Mouse (Mus musculus): Measurements from ENCODE around the gene Hfe. TPM values are rescaled to one million over a fixed set of nuclear protein-coding genes. Genes with fewer than 3 reads are reported as not detected.
"Not testable (repeated sequence)": the region's sequence is repeated elsewhere in the genome, so short reads cannot be mapped to it uniquely, and the experiment has no call there.

The Hfe gene
- polyA plus RNA-seq (2012; rRNA removed), result 4.2 and 4.3 TPM in 2 replicates

- no peaks in the 10 kb centered on the region for H3K4me1 ChIP-seq (ENCODE audit: control insufficient read depth, insufficient read depth, low read length)
- TF ChIP-seq CTCF (IDR thresholded peaks at IDR 0.05; ENCODE audit: extremely low read depth, insufficient read depth, low read length) (no peak), POLR2A (IDR thresholded peaks at IDR 0.05; ENCODE audit: extremely low read depth, insufficient read depth, low read length) (no peak)
- no peak within 1 kb of the TSS for H3K27ac ChIP-seq (ENCODE audit: insufficient read depth, low read length)
- peak within 1 kb of the TSS; percentile 59 for H3K4me3 ChIP-seq (ENCODE audit: insufficient read depth, low read length)
Measured at GRCm38 (mm10) chr13:23710374-23711089, at the start of gene Hfe. TSS of gene Hfe (minus strand) at chr13:23710854.

DNA sequence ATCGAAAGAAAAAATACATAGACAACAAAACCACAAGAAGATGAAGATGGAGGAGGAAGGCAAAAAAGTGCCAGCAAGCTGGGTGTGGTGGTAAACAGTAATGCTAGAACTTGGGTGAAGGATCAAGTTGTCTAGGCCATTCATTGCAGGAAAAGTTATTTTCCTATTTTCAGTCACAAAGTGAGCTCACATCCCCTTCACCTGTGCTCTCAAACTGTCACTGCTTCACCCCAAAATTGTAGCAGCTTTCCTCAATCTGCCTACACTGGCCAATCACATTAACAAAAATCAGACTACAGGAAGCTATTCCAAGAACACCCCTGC is 49.2 kb upstream of the Hfe start:
- no peak overlapping the region for H3K27ac ChIP-seq (ENCODE audit: insufficient read depth, low read length)
- no peaks in the 10 kb centered on the region for H3K4me1 ChIP-seq (ENCODE audit: control insufficient read depth, insufficient read depth, low read length)
- TF ChIP-seq CTCF (IDR thresholded peaks at IDR 0.05; ENCODE audit: extremely low read depth, insufficient read depth, low read length), result no peak
- no peak for TF ChIP-seq POLR2A (IDR thresholded peaks at IDR 0.05; ENCODE audit: extremely low read depth, insufficient read depth, low read length)
- no peak overlapping the region for H3K4me3 ChIP-seq (ENCODE audit: insufficient read depth, low read length)

- TF ChIP-seq CTCF (IDR thresholded peaks at IDR 0.05; ENCODE audit: extremely low read depth, insufficient read depth, low read length) (no peak), POLR2A (IDR thresholded peaks at IDR 0.05; ENCODE audit: extremely low read depth, insufficient read depth, low read length) (no peak)
- no peak overlapping the region for H3K27ac ChIP-seq (ENCODE audit: insufficient read depth, low read length)
- H3K4me3 ChIP-seq (ENCODE audit: insufficient read depth, low read length), result no peak overlapping the region
- H3K4me1 ChIP-seq (ENCODE audit: control insufficient read depth, insufficient read depth, low read length), result no peaks in the 10 kb centered on the region
Measured at GRCm38 (mm10) chr13:23759251-23759771, 48.7 kb upstream of the Hfe start.

- H3K4me3 ChIP-seq (ENCODE audit: insufficient read depth, low read length), result no peak overlapping the region
- no peak overlapping the region for H3K27ac ChIP-seq (ENCODE audit: insufficient read depth, low read length)
- H3K4me1 ChIP-seq (ENCODE audit: control insufficient read depth, insufficient read depth, low read length), result no peaks in the 10 kb centered on the region
- TF ChIP-seq POLR2A (IDR thresholded peaks at IDR 0.05; ENCODE audit: extremely low read depth, insufficient read depth, low read length) (no peak), CTCF (IDR thresholded peaks at IDR 0.05; ENCODE audit: extremely low read depth, insufficient read depth, low read length) (no peak)
Measured at GRCm38 (mm10) chr13:23757921-23758320, 47.3 kb upstream of the Hfe start.

DNA sequence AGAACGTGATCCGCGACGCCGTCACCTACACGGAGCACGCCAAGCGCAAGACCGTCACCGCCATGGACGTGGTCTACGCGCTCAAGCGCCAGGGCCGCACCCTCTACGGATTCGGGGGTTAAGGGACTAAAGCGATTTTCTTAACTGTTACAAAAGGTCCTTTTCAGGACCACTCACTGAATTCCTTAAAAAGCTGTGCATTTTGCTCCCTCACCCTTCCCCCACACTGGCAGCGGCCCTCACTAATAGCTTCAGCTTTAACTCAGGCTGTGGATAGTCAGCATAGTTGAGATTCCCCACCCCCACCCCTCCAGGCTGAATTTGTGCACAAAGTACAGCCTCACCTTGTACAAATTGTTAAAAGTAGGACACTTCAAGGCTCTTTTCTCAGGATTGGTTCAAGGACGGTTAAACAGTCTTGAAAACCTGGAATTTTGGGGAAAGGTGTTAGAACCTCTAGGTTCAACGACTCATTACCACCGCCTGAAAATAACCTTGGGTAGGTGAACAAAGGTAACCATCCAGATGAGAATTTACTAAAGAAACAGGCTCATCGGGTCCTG is 46.6 kb upstream of the Hfe start:
- Histone ChIP-seq H3K4me1 (ENCODE audit: control insufficient read depth, insufficient read depth, low read length) (no peaks in the 10 kb centered on the region), H3K4me3 (ENCODE audit: insufficient read depth, low read length) (peak overlapping the region; percentile 51), H3K27ac (ENCODE audit: insufficient read depth, low read length) (peak overlapping the region; percentile 32)
- TF ChIP-seq CTCF (IDR thresholded peaks at IDR 0.05; ENCODE audit: extremely low read depth, insufficient read depth, low read length) (no peak), POLR2A (IDR thresholded peaks at IDR 0.05; ENCODE audit: extremely low read depth, insufficient read depth, low read length) (no peak)

DNA sequence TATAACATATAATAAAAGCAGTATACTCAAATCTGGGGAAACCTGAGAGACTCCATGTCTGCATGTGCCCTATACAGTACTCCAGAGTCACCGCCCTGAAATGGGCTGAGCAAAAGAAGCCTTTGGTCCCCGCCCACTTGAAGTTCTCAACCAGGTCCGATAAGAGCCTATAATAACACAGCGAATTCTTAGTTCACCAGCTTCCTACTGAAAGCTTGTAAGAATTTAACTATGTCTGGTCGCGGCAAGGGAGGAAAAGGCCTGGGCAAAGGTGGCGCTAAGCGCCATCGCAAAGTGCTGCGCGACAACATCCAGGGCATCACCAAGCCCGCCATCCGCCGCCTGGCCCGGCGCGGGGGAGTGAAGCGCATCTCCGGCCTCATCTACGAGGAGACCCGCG is 46.1 kb upstream of the Hfe start, which contains the start of gene Hist1h4b:
Gene Hist1h4b, plus strand, starts transcription at position 224 of the 400 bp plus-strand sequence.
- peak within 1 kb of the TSS; percentile 51 for H3K4me3 ChIP-seq (ENCODE audit: insufficient read depth, low read length)

DNA sequence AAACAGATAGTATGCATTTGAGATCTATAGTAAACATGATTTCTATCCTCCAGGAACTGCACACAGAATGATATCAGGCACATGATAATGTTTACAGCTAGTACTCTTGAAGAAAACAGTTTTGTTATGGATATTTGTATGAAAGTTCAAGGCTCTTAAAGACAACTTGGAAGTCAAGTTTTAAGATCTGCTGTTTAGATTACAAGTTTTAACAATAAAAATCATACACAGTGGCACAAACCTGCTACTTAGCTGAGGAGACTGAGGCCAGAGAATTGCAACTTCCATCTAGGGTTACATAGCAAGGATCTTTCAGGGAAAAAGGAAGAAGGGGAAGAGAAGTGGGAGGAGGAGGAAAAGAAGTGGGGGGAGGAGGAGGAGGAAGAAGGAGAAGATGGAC is 44.3 kb upstream of the Hfe start:
- no peaks in the 10 kb centered on the region for H3K4me1 ChIP-seq (ENCODE audit: control insufficient read depth, insufficient read depth, low read length)
- H3K27ac ChIP-seq (ENCODE audit: insufficient read depth, low read length), result no peak overlapping the region
- TF ChIP-seq CTCF (IDR thresholded peaks at IDR 0.05; ENCODE audit: extremely low read depth, insufficient read depth, low read length), result no peak
- TF ChIP-seq POLR2A (IDR thresholded peaks at IDR 0.05; ENCODE audit: extremely low read depth, insufficient read depth, low read length), result no peak
- no peak overlapping the region for H3K4me3 ChIP-seq (ENCODE audit: insufficient read depth, low read length)

More for the DNA sequence above, 46.1 kb upstream of the Hfe start, which contains the start of gene Hist1h4b:
- Histone ChIP-seq H3K4me1 (ENCODE audit: control insufficient read depth, insufficient read depth, low read length) (no peaks in the 10 kb centered on the region), H3K27ac (ENCODE audit: insufficient read depth, low read length) (peak within 1 kb of the TSS; percentile 32)
- TF ChIP-seq POLR2A (IDR thresholded peaks at IDR 0.05; ENCODE audit: extremely low read depth, insufficient read depth, low read length) (peak; percentile 93), CTCF (IDR thresholded peaks at IDR 0.05; ENCODE audit: extremely low read depth, insufficient read depth, low read length) (no peak)

GRCm38 (mm10) chr13:23753314-23754078 is 42.8 kb upstream of the Hfe start:
- Histone ChIP-seq H3K4me3 (ENCODE audit: insufficient read depth, low read length) (no peak overlapping the region), H3K4me1 (ENCODE audit: control insufficient read depth, insufficient read depth, low read length) (no peaks in the 10 kb centered on the region), H3K27ac (ENCODE audit: insufficient read depth, low read length) (no peak overlapping the region)
- TF ChIP-seq POLR2A (IDR thresholded peaks at IDR 0.05; ENCODE audit: extremely low read depth, insufficient read depth, low read length) (no peak), CTCF (IDR thresholded peaks at IDR 0.05; ENCODE audit: extremely low read depth, insufficient read depth, low read length) (no peak)

DNA sequence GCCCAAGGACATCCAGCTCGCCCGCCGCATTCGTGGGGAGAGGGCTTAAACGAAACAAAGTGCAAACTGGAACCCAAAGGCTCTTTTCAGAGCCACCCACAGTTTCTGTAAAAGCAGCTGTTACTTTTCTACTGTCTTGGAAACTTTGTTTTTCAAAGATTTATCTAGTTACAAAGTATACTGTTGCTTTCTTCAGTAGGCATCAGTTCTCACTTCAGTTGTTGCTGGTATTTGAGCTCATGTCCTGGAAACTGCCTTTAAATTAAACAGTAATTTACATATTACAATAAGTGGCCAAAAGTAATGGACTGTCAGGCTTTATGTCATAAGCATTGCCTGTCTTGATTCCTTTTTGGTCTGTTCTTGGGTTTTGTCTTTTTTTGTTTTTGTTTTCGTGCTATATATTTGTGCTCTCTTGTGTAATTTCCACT is 42.1 kb upstream of the Hfe start:
- Histone ChIP-seq H3K4me1 (ENCODE audit: control insufficient read depth, insufficient read depth, low read length) (no peaks in the 10 kb centered on the region), H3K4me3 (ENCODE audit: insufficient read depth, low read length) (no peak overlapping the region), H3K27ac (ENCODE audit: insufficient read depth, low read length) (no peak overlapping the region)
- no peak for TF ChIP-seq POLR2A (IDR thresholded peaks at IDR 0.05; ENCODE audit: extremely low read depth, insufficient read depth, low read length)
- TF ChIP-seq CTCF (IDR thresholded peaks at IDR 0.05; ENCODE audit: extremely low read depth, insufficient read depth, low read length), result no peak

DNA sequence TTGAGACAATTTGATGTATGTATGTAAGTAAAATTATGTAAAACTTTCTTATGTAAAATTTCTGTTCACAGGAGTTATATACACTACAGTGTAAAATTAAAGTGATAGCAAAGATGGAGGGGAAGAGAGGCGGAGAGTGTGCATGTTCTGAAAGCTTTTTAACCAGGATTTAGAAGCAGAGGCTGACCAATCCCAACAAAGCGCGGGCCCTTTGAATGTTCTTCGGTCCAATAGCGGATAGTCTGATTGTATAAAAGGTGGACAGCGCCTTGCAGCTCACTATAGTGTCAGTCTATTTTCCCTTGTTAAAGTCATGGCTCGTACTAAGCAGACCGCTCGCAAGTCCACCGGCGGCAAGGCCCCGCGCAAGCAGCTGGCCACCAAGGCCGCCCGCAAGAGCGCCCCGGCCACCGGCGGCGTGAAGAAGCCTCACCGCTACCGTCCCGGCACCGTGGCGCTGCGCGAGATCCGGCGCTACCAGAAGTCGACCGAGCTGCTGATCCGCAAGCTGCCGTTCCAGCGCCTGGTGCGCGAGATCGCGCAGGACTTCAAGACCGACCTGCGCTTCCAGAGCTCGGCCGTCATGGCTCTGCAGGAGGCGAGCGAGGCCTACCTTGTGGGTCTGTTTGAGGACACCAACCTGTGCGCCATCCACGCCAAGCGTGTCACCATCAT is 41.5 kb upstream of the Hfe start, which contains the start of gene Hist1h3b:
Gene Hist1h3b, plus strand, starts transcription at position 201 of the 675 bp plus-strand sequence.
- peak within 1 kb of the TSS; percentile 98 for H3K27ac ChIP-seq (ENCODE audit: insufficient read depth, low read length)
- H3K4me3 ChIP-seq (ENCODE audit: insufficient read depth, low read length), result peak within 1 kb of the TSS; percentile 40
- H3K4me1 ChIP-seq (ENCODE audit: control insufficient read depth, insufficient read depth, low read length), result not testable (repeated sequence)
